Mouse (Mus musculus) T-cell, adult 2 months (primary cell): ENCODE measurements around the gene Olfr1340.

Experiments
- DNase-seq: peaks from one replicate; pipeline ENCODE4 v3.0.0; 2022; ENCODE audit warnings: low spot score

The Olfr1340 gene

GRCm38 (mm10) chr4:118719838-118720237, at the start of gene Olfr1340:
Olfr1340 (plus strand) TSS chr4:118720138.
- no peak for DNase-seq

DNA sequence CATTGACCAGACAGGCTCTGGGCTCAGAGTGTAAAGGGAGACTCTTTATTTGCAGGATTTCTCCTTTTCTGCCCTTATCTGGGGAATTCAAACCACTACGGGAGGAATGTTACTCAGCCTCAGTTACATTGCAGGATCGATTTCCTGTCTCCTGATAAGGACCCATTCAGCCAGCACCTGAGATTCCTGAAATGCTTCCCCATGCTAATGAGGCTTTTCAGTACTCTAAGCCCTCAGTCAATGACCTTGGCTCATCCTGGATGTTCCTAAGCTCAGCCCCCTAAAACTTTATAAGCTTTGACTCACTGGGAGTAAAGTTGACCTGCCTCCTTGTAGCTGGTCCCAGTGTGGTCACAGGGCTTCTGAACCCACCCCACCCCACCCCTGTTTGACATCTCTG, 32.9 kb upstream of the Olfr1340 start:
- DNase-seq, result no peak

GRCm38 (mm10) chr4:118692412-118692973, 27.4 kb upstream of the Olfr1340 start, which contains the start of gene Olfr1342:
Olfr1342 (minus strand) TSS chr4:118692756.
- no peak for DNase-seq

DNA sequence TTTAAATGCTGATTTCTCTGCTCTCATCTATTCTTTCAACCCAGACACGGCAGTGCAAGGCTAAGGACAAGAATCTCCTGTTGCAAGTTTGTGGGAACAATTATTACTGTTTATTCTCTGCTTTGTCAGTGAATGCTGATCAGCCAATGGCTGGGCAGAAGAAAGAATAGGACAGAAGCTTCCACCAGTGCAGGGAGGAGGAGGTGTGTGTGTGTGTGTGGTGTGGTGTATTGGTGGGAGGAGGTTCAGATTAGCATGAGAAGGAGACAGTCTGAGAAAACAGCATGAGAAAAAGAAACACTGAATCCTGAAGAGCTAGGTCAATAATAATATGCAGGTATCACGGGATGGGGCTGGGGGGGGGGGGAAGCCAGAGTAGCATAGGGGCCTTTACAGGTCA, 26.1 kb upstream of the Olfr1340 start:
- DNase-seq, result no peak

- no peak for DNase-seq
Observed at GRCm38 (mm10) chr4:118703223-118703622, 16.7 kb upstream of the Olfr1340 start, which contains the start of gene Olfr1341. Olfr1341 (plus strand) TSS chr4:118703523.

- DNase-seq, result no peak
Observed at GRCm38 (mm10) chr4:118708086-118708485, 11.9 kb upstream of the Olfr1340 start.

DNA sequence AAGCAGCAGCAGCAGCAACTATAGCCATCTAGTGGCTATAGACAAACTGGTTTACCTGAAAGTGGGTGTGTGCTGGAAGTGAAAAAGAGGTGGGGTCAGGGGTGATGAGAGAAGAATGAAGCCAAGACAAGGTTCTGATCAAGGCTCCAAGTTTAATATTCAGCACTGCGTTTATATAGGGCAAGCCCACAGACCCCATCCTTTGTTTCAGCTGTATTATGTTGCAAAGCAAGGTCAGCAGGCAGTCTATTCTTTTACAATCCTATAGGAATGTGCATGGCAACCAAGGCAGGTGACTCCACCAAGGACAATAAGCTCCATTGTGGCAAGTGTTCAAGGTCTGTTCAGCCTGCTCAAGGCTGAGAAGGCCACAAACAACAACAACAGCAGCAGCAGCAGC, 8.3 kb upstream of the Olfr1340 start:
- no peak for DNase-seq

- no peak for DNase-seq
Observed at GRCm38 (mm10) chr4:118721742-118722483, 2.0 kb downstream of the Olfr1340 start.

- DNase-seq, result no peak
Observed at GRCm38 (mm10) chr4:118731875-118732274, 11.9 kb downstream of the Olfr1340 start, which contains the start of gene Olfr1339. Olfr1339 (plus strand) TSS chr4:118732175.

- DNase-seq, result no peak
Observed at GRCm38 (mm10) chr4:118739574-118739973, 19.6 kb downstream of the Olfr1340 start.

DNA sequence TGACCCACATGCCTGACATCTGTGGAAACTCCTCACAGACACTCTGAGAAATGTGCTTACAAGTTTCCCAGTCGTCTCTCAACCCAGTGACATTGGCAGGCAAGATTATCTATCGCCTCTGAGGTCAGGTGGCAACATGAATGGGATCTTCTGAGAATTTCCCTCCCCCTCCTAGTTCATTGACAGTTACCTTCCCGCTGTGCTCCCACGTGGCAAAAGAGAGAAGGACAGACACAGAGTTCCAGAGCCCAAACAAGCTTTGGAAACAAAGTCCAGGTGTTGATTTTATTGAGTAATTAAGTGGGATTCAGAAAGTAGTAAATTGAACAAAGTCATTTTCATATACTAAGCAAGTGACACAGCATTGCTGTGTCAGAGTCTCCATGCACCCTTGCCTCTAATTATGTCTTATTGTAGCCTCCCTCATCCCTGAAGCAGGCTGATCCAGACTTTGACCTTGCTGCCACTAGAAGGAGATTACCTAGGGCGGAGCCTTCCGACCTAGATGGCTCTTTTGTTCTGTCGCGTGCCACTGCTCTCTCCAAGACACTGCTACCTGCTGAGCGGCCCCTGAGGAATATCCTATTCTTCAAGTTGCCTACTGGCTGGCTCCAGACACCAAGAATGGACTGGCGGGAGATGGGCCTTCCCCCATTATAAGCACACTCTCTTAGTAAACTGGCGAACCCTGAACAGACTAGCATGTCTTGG, 21.2 kb downstream of the Olfr1340 start:
- no peak for DNase-seq

- no peak for DNase-seq
Observed at GRCm38 (mm10) chr4:118741881-118742280, 21.9 kb downstream of the Olfr1340 start.

- DNase-seq, result no peak
Observed at GRCm38 (mm10) chr4:118758637-118759036, 38.7 kb downstream of the Olfr1340 start, which contains the start of gene Olfr1338. Olfr1338 (minus strand) TSS chr4:118758737.
